Mouse (Mus musculus): ENCODE data around the gene Arid5a.

- TF ChIP-seq POLR2A (IDR thresholded peaks at IDR 0.05; ENCODE audit: extremely low read depth, insufficient read depth, low read length) (no peak), CTCF (IDR thresholded peaks at IDR 0.05; ENCODE audit: extremely low read depth, insufficient read depth, low read length) (no peak)
These were observed 33.1 kb upstream of the Arid5a start, which contains the start of gene Neurl3 for GRCm38 (mm10) chr1:36274455-36274854.

Measured in cortical plate, adult 2 months (tissue).